Mouse (Mus musculus) MEL (cell line): ENCODE measurements around the gene Eng. TPM values are rescaled to one million over a fixed set of nuclear protein-coding genes. Genes with fewer than 3 reads are reported as not detected.

Source experiments
- DNase-seq: peaks from one replicate; pipeline ENCODE4 v3.0.0; 2011; ENCODE audit warnings: low read depth, low spot score
- H3K27ac ChIP-seq: 2 replicates; pipeline ENCODE4 v1.5.1; 2012; ENCODE audit warnings: low read depth, mild to moderate bottlenecking, control low read depth, low read length, moderate library complexity; ENCODE audit not compliant: control insufficient read depth
- H3K27me3 ChIP-seq, 2 experiments: fragments of 150-350 bp in 1 of 2; sonication (generic) in 1 of 2; 2 replicates each; pipeline ENCODE4 v1.6.1; 2012; ENCODE audit warnings: low read length in 2 of 2, mild to moderate bottlenecking in 2 of 2, improper control_type of control experiment in 1 of 2, moderate library complexity in 1 of 2; ENCODE audit not compliant: insufficient read depth in 2 of 2, control insufficient read depth in 1 of 2
- H3K36me3 ChIP-seq, 2 experiments: 2 replicates each; pipeline ENCODE4 v1.6.1; 2012 to 2014; ENCODE audit warnings: low read length in 2 of 2, improper control_type of control experiment in 1 of 2, inconsistent platforms in 1 of 2, mild to moderate bottlenecking in 1 of 2; ENCODE audit not compliant: insufficient read depth in 2 of 2, control insufficient read depth in 1 of 2
- H3K4me1 ChIP-seq, 2 experiments: fragments of 150-350 bp in 1 of 2; sonication (generic) in 1 of 2; 2 replicates each; pipeline ENCODE4 v1.6.1; 2012; ENCODE audit warnings: low read length in 2 of 2, improper control_type of control experiment in 1 of 2, mild to moderate bottlenecking in 1 of 2; ENCODE audit not compliant: insufficient read depth in 2 of 2, control insufficient read depth in 1 of 2
- H3K4me3 ChIP-seq, 2 experiments: fragments of 150-350 bp in 1 of 2; sonication (generic) in 1 of 2; 2 replicates each; pipeline ENCODE4 v1.5.1; 2012; ENCODE audit warnings: low read depth in 2 of 2, low read length in 2 of 2, mild to moderate bottlenecking in 2 of 2, moderate library complexity in 2 of 2, control low read depth in 1 of 2, improper control_type of control experiment in 1 of 2; ENCODE audit not compliant: control insufficient read depth in 1 of 2, insufficient read depth in 1 of 2
- H3K79me2 ChIP-seq: 2 replicates; pipeline ENCODE4 v1.6.1; 2012; ENCODE audit warnings: mild to moderate bottlenecking, low read length, moderate library complexity; ENCODE audit not compliant: control insufficient read depth, poor library complexity, insufficient read depth
- H3K9ac ChIP-seq: 2 replicates; pipeline ENCODE4 v1.6.1; 2012; ENCODE audit warnings: low read depth, mild to moderate bottlenecking, control low read depth, low read length, moderate library complexity; ENCODE audit not compliant: control insufficient read depth, poor library complexity, severe bottlenecking
- H3K9me3 ChIP-seq: fragments of 150-350 bp; sonication (generic); replicated peaks from 2 replicates; pipeline ENCODE4 v1.6.1; 2012; ENCODE audit warnings: mild to moderate bottlenecking, low read length, improper control_type of control experiment, moderate library complexity; ENCODE audit not compliant: insufficient read depth
- BHLHE40 ChIP-seq: IDR thresholded peaks from 2 replicates; pipeline ENCODE4 v1.6.1; 2012; ENCODE audit warnings: low read depth, mild to moderate bottlenecking, inconsistent platforms, low read length, improper control_type of control experiment, borderline replicate concordance
- CHD1 ChIP-seq: IDR thresholded peaks from 2 replicates; pipeline ENCODE4 v1.6.1; 2012; ENCODE audit warnings: low read depth, mild to moderate bottlenecking, inconsistent platforms, low read length, improper control_type of control experiment
- CTCF ChIP-seq, 3 experiments: IDR thresholded peaks in 2 of 3; conservative IDR thresholded peaks in 1 of 3; 2 replicates each; pipeline ENCODE4 v1.5.1; 2011 to 2012; ENCODE audit warnings: low read length in 3 of 3, low read depth in 2 of 3, mild to moderate bottlenecking in 2 of 3, improper control_type of control experiment in 1 of 3, inconsistent platforms in 1 of 3, mixed read lengths in 1 of 3, moderate library complexity in 1 of 3; ENCODE audit not compliant: control insufficient read depth in 1 of 3, insufficient read depth in 1 of 3, poor library complexity in 1 of 3, severe bottlenecking in 1 of 3
- E2F4 ChIP-seq: IDR thresholded peaks from 2 replicates; pipeline ENCODE4 v1.6.1; 2011; ENCODE audit warnings: low read depth, low read length, improper control_type of control experiment, borderline replicate concordance
- ETS1 ChIP-seq: IDR thresholded peaks from 2 replicates; pipeline ENCODE4 v1.6.1; 2012; ENCODE audit warnings: low read depth, mild to moderate bottlenecking, inconsistent platforms, low read length, improper control_type of control experiment, moderate library complexity
- GATA1 ChIP-seq: IDR thresholded peaks from 2 replicates; pipeline ENCODE4 v1.6.1; 2011; ENCODE audit warnings: low read depth, low read length, improper control_type of control experiment
- KAT2A ChIP-seq: conservative IDR thresholded peaks from 2 replicates; pipeline ENCODE4 v1.6.1; 2012; ENCODE audit warnings: low read depth, low read length, improper control_type of control experiment, inconsistent platforms
- MAFK ChIP-seq: IDR thresholded peaks from 2 replicates; pipeline ENCODE4 v1.6.1; 2011; ENCODE audit warnings: low read depth, mild to moderate bottlenecking, low read length, improper control_type of control experiment, borderline replicate concordance
- MYC ChIP-seq: IDR thresholded peaks from 2 replicates; pipeline ENCODE4 v1.6.1; 2011; ENCODE audit warnings: low read depth, mild to moderate bottlenecking, low read length, improper control_type of control experiment, moderate library complexity
- NRF1 ChIP-seq: IDR thresholded peaks from 2 replicates; pipeline ENCODE4 v1.6.1; 2014; ENCODE audit warnings: low read depth, mild to moderate bottlenecking, inconsistent platforms, low read length, improper control_type of control experiment, moderate library complexity; ENCODE audit not compliant: poor library complexity, insufficient read depth, severe bottlenecking
- POLR2A ChIP-seq, 2 experiments: IDR thresholded peaks; 2 replicates each; pipeline ENCODE4 v1.6.1; 2011 to 2012; ENCODE audit warnings: low read length in 2 of 2, mild to moderate bottlenecking in 2 of 2, control low read depth in 1 of 2, improper control_type of control experiment in 1 of 2, low read depth in 1 of 2, moderate library complexity in 1 of 2; ENCODE audit not compliant: control insufficient read depth in 1 of 2, insufficient read depth in 1 of 2, poor library complexity in 1 of 2
- POLR2AphosphoS2 ChIP-seq: IDR thresholded peaks from 2 replicates; pipeline ENCODE4 v1.6.1; 2011; ENCODE audit warnings: low read length, improper control_type of control experiment
- RAD21 ChIP-seq: IDR thresholded peaks from 2 replicates; pipeline ENCODE4 v1.6.1; 2011; ENCODE audit warnings: mild to moderate bottlenecking, low read depth, low read length, improper control_type of control experiment
- RCOR1 ChIP-seq: IDR thresholded peaks from 2 replicates; pipeline ENCODE4 v1.6.1; 2012; ENCODE audit warnings: low read depth, mild to moderate bottlenecking, inconsistent platforms, low read length, improper control_type of control experiment
- SMC3 ChIP-seq: IDR thresholded peaks from 2 replicates; pipeline ENCODE4 v1.6.1; 2011; ENCODE audit warnings: low read depth, low read length, improper control_type of control experiment
- TBP ChIP-seq: IDR thresholded peaks from 2 replicates; pipeline ENCODE4 v1.8.0; 2011; ENCODE audit warnings: low read depth, low read length, improper control_type of control experiment
- TCF12 ChIP-seq: IDR thresholded peaks from 2 replicates; pipeline ENCODE4 v1.6.1; 2014; ENCODE audit warnings: low read depth, mild to moderate bottlenecking, inconsistent platforms, low read length, improper control_type of control experiment, moderate library complexity
- UBTF ChIP-seq: IDR thresholded peaks from 2 replicates; pipeline ENCODE4 v1.6.1; 2012; ENCODE audit warnings: low read depth, mild to moderate bottlenecking, inconsistent platforms, low read length, improper control_type of control experiment, moderate library complexity, borderline replicate concordance; ENCODE audit not compliant: insufficient read depth
- ZKSCAN1 ChIP-seq: IDR thresholded peaks from 2 replicates; pipeline ENCODE4 v1.6.1; 2012; ENCODE audit warnings: low read depth, mild to moderate bottlenecking, inconsistent platforms, low read length, improper control_type of control experiment, moderate library complexity
- polyA plus RNA-seq, 2 experiments: library from polyadenylated mRNA; stranded (reverse) in 1 of 2; unstranded in 1 of 2; fragments of >175 nt in 1 of 2; fragments of >200 nt in 1 of 2; gene quantifications; 2 replicates each; pipeline versions ENCODE4 v1.2.1 to v1.2.4; 2012; ENCODE audit warnings: low replicate concordance in 2 of 2, low read depth in 1 of 2; ENCODE audit not compliant: insufficient read length in 2 of 2, insufficient read depth in 1 of 2, missing spikeins in 1 of 2
- total RNA-seq: library from RNA; depleted of rRNA; stranded (reverse); fragments of 300-350 nt; gene quantifications from 2 replicates; pipeline ENCODE4 v1.2.3, GENCODE M21; 2012

Gene Eng
- total and polyA plus RNA-seq, 3 experiments = 0.73 to 1.0 TPM; not detected in 1

DNA sequence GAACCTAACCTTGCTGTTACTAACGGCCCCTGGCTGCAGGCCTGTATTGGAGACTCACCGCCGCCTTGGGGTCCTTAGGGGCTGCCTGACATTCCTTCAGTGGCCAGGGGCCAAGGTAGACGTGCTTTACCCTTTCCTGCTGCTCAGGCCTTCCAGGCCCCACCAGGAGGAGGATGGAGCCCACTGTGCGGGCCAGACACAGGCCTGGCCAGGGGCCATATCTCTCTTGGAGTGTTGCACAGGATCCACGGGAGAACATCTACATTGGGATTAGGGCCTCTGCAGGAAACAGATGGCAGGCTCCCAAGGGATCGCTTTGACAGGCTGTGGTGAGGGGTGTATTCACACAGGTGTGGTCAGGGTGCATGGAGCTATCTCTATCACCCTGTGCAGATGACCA is 3.6 kb upstream of the Eng start:
- Histone ChIP-seq H3K9me3 (no peaks in the 10 kb centered on the region), H3K4me1 (peaks cover 0 to 4% of the 10 kb centered on the region in 2 experiments; a peak in 1 of 4 replicates), H3K27ac (no peak overlapping the region), H3K27me3 (no peaks in the 10 kb centered on the region), H3K9ac (no peak overlapping the region), H3K79me2 (no peaks in the 10 kb centered on the region), H3K36me3 (no peaks in the 10 kb centered on the region), H3K4me3 (no peak overlapping the region)
- no peak for DNase-seq
- no peak for TF ChIP-seq BHLHE40
- no peak for TF ChIP-seq NRF1

DNA sequence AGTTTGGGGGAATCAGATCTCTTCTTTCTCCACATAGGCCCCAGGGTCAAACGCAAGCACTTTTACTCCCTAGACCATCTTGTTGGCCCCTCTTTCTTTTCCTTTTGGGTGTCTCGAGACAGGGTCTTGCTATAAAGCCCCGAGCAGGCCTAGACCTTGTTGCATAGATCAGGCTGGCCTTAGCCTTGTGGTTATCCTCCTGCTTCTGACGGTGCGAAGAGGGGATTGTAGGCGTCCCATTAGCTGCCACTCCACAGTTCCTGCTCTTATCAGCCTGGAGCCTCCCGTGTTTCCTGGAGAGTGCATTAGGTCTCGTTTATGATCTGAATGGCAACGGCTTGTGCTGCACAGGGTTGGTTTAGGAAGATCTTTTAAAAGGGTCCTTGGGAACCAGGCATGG is 2.3 kb upstream of the Eng start:
- no peaks in the 10 kb centered on the region for H3K36me3 ChIP-seq
- H3K79me2 ChIP-seq = no peaks in the 10 kb centered on the region
- no peak overlapping the region for H3K27ac ChIP-seq
- 0 out of 4 replicates have a peak, but pooled peaks cover 0 to 4% of the 10 kb centered on the region in 2 experiments for H3K4me1 ChIP-seq
- H3K9ac ChIP-seq = no peak overlapping the region
- H3K9me3 ChIP-seq = no peaks in the 10 kb centered on the region
- TF ChIP-seq RCOR1 (no peak), TCF12 (no peak), POLR2AphosphoS2 (no peak), MYC (no peak), POLR2A (IDR thresholded peaks at IDR 0.05; ENCODE audit: control insufficient read depth in 1 of 2, insufficient read depth in 1 of 2, low read depth in 1 of 2, low read length in 2 of 2, poor library complexity in 1 of 2) (no peak), NRF1 (no peak), SMC3 (no peak), CHD1 (no peak), ZKSCAN1 (no peak), E2F4 (no peak), MAFK (no peak), ETS1 (no peak), TBP (no peak), CTCF (IDR thresholded peaks at IDR 0.05 in 2 of 3, conservative IDR thresholded peaks at IDR 0.05 in 1 of 3; ENCODE audit: control insufficient read depth in 1 of 3, insufficient read depth in 1 of 3, low read depth in 2 of 3, low read length in 3 of 3, poor library complexity in 1 of 3, severe bottlenecking in 1 of 3) (no peak), KAT2A (no peak), GATA1 (no peak), RAD21 (no peak), UBTF (no peak)
- TF ChIP-seq, all 39 proteins: peak for 0
- DNase-seq = no peak
- Histone ChIP-seq H3K27me3 (no peaks in the 10 kb centered on the region), H3K4me3 (no peak overlapping the region)
